Mouse (Mus musculus) T-cell, adult 2 months (primary cell): ENCODE results near the gene Helq.

Experiments
- DNase-seq: peaks from one replicate; pipeline ENCODE4 v3.0.0; 2022; ENCODE audit warnings: low spot score

The Helq gene

DNA sequence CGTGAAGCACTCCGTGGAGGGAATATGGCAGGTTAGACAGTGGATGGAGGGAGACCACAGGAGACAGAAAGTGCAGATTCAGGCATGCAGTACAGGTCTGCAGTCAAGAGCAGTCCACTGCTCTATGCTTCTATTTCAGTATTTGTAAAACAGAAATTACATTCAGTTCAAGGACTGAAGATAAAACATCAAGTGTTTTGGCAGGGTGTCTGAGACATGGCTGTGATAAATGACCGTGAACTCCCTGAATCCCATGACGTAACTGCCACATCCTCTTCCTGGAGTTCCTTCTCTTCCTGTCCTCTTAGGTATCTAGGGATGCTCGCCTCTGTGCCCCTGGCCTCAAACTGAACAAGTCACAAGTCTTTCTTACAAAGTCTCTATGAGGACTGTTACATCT lies 21.5 kb downstream of the Helq start:
- no peak for DNase-seq

- DNase-seq: no peak
These were observed 22.5 kb downstream of the Helq start for GRCm38 (mm10) chr5:100775778-100776404.

DNA sequence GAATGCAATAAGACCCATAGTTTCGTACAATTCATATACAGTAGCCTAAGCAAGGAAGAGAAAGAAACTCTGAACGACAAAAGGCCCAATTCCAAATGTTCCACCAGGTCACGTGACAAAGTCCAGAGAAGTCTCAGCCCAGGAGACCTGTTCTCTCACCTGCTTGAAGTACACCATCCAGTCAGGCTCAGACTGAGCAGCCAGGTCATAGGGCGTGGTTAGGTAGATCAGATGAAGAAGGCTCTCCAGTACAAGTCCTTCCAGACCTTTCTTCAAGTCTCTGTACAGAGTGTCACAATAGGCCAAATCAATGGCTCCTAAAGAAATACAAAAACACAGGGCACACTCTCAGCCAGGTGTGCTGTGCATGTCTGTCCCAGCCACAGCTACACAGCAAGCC lies 26.8 kb downstream of the Helq start:
- DNase-seq: no peak

DNA sequence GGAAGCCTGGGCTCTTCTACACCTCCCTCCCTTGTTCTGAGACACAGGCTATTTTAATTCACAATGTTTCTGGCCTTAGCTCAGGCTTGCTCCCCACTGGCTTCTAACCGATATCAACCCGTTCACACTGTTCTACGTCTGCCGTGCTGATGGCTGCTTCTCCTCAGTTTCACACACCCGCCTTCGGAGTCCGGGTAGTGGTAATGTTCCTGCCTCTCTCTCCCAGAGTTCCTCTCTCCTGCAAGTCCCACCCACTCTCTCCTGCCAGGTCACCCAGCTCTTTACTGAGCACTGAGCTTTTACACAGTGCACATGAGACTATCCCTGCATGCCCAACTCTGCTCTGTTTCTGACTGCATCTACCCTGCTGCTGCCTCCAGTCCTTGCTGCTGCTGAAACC lies 32.4 kb downstream of the Helq start:
- no peak for DNase-seq

DNA sequence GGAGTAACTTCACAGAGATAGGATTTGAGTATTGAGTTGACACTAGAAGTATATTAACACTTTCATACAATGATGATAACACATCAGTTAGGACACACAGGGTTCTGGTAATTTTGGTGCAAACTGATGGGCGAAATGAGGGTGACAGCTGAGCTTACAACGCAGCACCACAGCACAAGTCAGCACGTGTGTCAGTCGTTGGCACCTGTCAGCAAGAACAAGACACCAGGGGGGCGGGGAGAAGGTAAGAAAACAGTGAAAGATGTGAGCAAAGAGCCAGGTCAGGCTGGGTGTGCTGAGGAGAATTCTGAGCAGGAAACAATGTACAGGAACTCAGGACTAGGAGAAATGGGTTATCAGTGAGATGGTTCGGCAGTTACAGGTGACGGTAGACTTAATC lies 36.7 kb downstream of the Helq start:
- no peak for DNase-seq

DNA sequence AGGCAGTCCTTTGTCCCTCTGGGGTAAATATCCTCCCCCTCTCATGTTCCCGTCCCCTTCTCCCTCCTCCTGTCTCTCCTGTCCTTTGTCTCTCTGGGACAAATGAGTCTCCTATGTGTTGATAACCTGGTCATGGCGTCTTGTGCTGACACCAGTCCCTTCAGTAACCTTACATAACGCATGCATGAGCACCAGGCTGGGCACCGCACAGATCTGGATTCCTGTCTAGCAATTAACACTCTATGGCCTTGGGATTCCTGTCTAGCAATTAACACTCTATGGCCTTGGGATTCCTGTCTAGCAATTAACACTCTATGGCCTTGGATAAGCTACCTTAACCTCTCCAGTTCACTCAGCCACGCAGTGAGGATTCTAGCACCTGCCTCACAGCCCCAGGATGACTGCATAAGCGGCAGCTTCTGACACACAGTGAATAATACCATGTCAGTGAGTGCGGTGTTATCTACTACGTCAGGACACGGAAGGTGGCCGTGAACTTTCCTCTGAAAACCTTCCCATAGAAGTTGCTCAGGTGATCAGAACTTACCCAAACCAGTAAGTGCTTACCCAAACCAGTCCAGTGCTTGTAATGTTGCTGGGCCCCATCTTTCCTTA lies 38.2 kb downstream of the Helq start:
- DNase-seq: no peak

- DNase-seq: no peak
These were observed 40.3 kb downstream of the Helq start for GRCm38 (mm10) chr5:100758121-100758520.

- no peak for DNase-seq
These were observed 45.0 kb downstream of the Helq start for GRCm38 (mm10) chr5:100753407-100753806.

- no peak for DNase-seq
These were observed 46.7 kb downstream of the Helq start for GRCm38 (mm10) chr5:100751655-100752054.

DNA sequence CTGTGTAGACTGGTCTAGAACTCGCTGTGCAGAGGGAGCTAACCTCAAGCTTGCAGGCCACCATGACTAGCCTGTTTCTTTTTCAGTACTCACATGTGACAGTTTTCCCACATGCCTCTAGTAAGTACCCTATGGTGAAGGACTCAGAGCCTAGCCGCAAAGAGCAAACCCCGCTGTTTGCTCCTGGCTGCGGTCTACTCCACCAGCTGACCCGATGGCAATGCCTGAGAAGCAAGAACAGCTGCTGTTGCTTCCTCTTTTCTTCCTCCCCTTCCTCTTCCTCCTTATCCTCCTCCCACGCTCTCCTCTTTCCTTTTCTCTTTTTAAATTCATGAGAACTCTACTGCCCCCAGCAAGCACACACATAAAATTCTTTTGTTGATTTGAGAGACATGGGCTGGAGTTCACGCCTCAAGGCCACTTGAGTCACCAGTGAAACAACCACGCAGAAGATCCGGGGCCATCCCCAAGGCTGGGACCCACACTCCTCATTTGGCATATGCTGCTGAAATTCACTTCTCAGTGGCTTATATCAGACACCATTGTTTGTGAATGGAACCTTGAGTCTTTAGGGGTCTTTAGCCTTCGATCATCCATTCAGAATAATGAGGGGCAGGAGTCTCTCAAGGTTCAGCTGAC lies 47.7 kb downstream of the Helq start:
- DNase-seq: no peak

DNA sequence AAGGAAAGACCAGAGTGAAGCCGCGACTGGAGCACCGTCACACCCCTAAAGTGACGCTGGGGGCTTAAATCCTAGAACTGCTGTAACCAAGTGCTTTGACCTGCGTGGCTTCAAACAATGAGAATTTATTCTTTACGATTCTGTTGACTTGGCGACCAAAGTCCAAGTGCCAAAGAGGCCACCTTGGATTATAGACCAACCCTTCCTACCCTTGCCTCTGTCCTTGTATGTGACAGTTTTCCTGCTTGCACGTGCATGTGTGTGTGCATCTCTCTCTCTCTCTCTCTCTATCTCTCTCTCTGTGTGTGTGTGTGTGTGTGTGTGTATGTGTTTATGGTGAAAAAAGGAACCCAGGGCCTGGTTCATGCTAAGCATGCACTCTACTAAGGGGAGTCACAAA lies 59.6 kb downstream of the Helq start:
- no peak for DNase-seq

DNA sequence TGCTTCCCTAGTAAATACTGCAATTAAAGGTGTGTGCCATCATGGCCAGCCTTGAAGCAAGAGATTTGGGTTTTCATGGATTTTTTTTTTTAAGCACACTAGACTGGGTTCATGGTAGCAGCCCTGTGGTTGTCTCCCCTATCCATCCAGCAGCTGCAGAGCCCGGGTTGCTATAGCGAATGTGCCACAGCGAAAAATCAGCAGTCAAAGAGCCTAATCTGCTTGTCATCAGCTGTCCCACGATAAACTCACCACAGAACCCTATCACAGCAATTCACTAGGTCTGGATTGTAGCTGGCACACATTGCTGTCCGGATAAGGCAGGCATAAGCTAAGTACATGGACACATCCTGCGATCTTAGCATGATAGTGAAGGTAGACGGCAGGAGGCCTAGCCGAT lies 61.5 kb downstream of the Helq start:
- DNase-seq: no peak

DNA sequence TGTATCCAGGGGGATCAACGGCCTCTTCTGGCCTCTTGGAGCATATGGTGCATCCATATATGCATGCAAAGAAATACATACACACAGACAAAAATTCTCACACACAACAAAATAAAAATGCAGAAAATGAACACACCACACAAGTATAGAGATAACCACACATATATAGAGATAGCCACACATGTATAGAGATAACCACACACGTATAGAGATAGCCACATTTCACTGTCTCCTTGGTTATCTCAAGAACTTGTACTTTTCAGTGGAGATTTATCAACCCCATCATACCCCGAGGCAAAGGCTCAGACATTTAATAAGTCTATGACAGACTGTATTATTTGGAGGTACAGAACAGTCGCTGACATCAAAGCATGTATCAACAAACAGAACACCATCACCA lies 63.9 kb downstream of the Helq start:
- no peak for DNase-seq

- DNase-seq: peak; percentile 69
These were observed 69.6 kb downstream of the Helq start for GRCm38 (mm10) chr5:100728757-100729156.

GRCm38 (mm10) chr5:100726001-100726400 lies 72.4 kb downstream of the Helq start:
- DNase-seq: no peak

DNA sequence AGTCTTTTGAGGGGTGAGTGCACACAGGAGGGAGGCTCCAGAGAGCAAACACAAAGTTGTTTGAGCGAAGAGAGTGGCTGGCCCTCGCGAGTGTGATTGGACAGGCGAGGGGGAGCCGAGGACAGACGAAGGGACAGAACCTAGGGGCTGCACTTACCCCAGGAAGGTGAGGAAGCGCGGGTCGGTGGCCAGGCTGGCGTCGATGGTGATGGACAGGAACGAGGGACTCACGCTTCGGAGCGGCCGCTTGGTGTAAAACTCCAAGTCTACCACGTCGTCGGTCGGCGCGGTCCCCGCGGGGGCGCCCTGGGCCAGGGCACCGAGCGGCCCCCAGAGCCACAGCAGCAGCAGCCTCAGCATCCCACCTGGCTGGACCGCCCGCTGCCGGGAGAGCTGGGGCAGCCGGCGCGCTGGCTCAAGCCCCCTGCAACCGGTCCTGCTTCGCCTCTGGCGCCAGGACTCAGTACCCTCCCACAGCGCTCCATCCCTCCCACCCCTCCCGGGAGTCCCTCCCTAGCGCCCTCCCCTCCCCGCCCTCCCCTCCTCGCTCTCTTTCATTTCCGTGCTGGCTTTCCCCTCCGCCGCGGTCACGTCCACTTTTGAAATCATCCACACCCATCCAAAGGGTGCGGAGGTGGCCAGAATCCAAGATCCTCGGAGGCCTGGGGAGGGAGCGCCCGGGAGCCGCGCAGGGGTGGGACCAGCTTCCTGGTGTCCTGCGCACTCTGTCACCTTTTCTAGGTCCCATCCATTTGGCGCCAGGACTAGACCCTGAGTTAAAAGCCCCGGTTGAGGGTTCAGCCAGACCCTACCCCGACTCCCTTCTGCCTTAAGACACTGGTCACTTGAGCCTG lies 78.9 kb downstream of the Helq start, which contains the start of gene Hpse:
Gene Hpse (minus strand): TSS at position 482 of the 854 bp plus-strand sequence.
- peak; percentile 11 for DNase-seq

- no peak for DNase-seq
These were observed 81.6 kb downstream of the Helq start for GRCm38 (mm10) chr5:100716762-100717161.
